Mouse (Mus musculus) heart, postnatal 10 days (tissue): ENCODE data around the gene Hspb8. TPM values are rescaled to one million over a fixed set of nuclear protein-coding genes. Genes with fewer than 3 reads are reported as not detected.

Experiments
- DNase-seq, 2 experiments: peaks; one replicate each; pipeline ENCODE4 v3.0.0; 2021
- intact Hi-C: fragments of 180-260 bp; cut with DNase I; formaldehyde crosslinking; loops from one replicate; pipeline ENCODE4 v1.15.1; 2025
- total RNA-seq, 2 experiments: library from RNA; stranded (reverse); gene quantifications; 2 replicates each; pipeline ENCODE4 v1.2.3; 2021

The Hspb8 gene
- 100 to 1,000 TPM; 155 to 178 TPM for total RNA-seq

- DNase-seq = peak; percentile 88 to 90
- intact Hi-C loops = loop anchor here (2.0 kb wide), 1 partner anchor 26 kb away; no protein-coding TSS in a partner anchor
Measured at GRCm38 (mm10) chr5:116422699-116423201, at the start of gene Hspb8. Gene Hspb8, minus strand, starts transcription at chr5:116422864.

- no peak for DNase-seq
- intact Hi-C loops = no loop called here
Measured at GRCm38 (mm10) chr5:116461354-116462042, 38.8 kb upstream of the Hspb8 start.

GRCm38 (mm10) chr5:116459970-116460369 is 37.3 kb upstream of the Hspb8 start:
- no peak for DNase-seq
- intact Hi-C loops = no loop called here

- intact Hi-C loops = no loop called here
Measured at GRCm38 (mm10) chr5:116457791-116458190, 35.1 kb upstream of the Hspb8 start.

GRCm38 (mm10) chr5:116456796-116457515 is 34.3 kb upstream of the Hspb8 start:
- intact Hi-C loops = no loop called here
- no peak for DNase-seq

More at GRCm38 (mm10) chr5:116457791-116458190, 35.1 kb upstream of the Hspb8 start:
- DNase-seq = no peak

GRCm38 (mm10) chr5:116453401-116453851 is 30.8 kb upstream of the Hspb8 start:
- peak; percentile 78 to 85 for DNase-seq
- intact Hi-C loops = loop anchor here (1.0 kb wide), 1 partner anchor 64 kb away; no protein-coding TSS in a partner anchor

- intact Hi-C loops = no loop called here
- peak; percentile 54 to 59 for DNase-seq
Measured at GRCm38 (mm10) chr5:116450901-116451300, 28.2 kb upstream of the Hspb8 start.

GRCm38 (mm10) chr5:116449522-116450225 is 27.0 kb upstream of the Hspb8 start:
- intact Hi-C loops = loop anchor here (2.0 kb wide), 1 partner anchor 27 kb away; the partner anchor contains the start of gene Hspb8
- DNase-seq = peak; percentile 40 to 65

GRCm38 (mm10) chr5:116448409-116449191 is 25.9 kb upstream of the Hspb8 start:
- peak in 1 of 2 experiments; percentile 41 for DNase-seq
- intact Hi-C loops = loop anchor here (2.0 kb wide), 1 partner anchor 26 kb away; the partner anchor contains the start of gene Hspb8

- no peak for DNase-seq
- intact Hi-C loops = loop anchor here (2.0 kb wide), 1 partner anchor 25 kb away; the partner anchor contains the start of gene Hspb8
Measured at GRCm38 (mm10) chr5:116447821-116448350, 25.2 kb upstream of the Hspb8 start.

GRCm38 (mm10) chr5:116446552-116446951 is 23.9 kb upstream of the Hspb8 start:
- intact Hi-C loops = no loop called here
- no peak for DNase-seq

GRCm38 (mm10) chr5:116445634-116446367 is 23.1 kb upstream of the Hspb8 start:
- intact Hi-C loops = no loop called here
- no peak for DNase-seq

GRCm38 (mm10) chr5:116444517-116444916 is 21.9 kb upstream of the Hspb8 start:
- DNase-seq = no peak
- intact Hi-C loops = no loop called here

GRCm38 (mm10) chr5:116443459-116443940 is 20.8 kb upstream of the Hspb8 start:
- intact Hi-C loops = loop anchor here (2.0 kb wide), 1 partner anchor 17 kb away; no protein-coding TSS in a partner anchor
- DNase-seq = peak; percentile 76 to 80

- peak in 1 of 2 experiments; percentile 13 for DNase-seq
- intact Hi-C loops = loop anchor here (2.0 kb wide), 1 partner anchor 16 kb away; no protein-coding TSS in a partner anchor
Measured at GRCm38 (mm10) chr5:116442697-116443458, 20.2 kb upstream of the Hspb8 start.

- no peak for DNase-seq
- intact Hi-C loops = no loop called here
Measured at GRCm38 (mm10) chr5:116440251-116440650, 17.6 kb upstream of the Hspb8 start.

- no peak for DNase-seq
- intact Hi-C loops = no loop called here
Measured at GRCm38 (mm10) chr5:116438328-116438727, 15.7 kb upstream of the Hspb8 start.

GRCm38 (mm10) chr5:116436117-116436516 is 13.5 kb upstream of the Hspb8 start:
- intact Hi-C loops = no loop called here
- DNase-seq = no peak
